Mouse (Mus musculus) MEL (cell line): ENCODE results near the gene Kmt2a. TPM values are rescaled to one million over a fixed set of nuclear protein-coding genes. Genes with fewer than 3 reads are reported as not detected.
A peak's percentile ranks its signal among the peaks of the same experiment; 100 is the strongest.

Experiments
- DNase-seq: peaks from one replicate; pipeline ENCODE4 v3.0.0; 2011; ENCODE audit warnings: low read depth, low spot score
- H3K27ac ChIP-seq: 2 replicates; pipeline ENCODE4 v1.5.1; 2012; ENCODE audit warnings: low read depth, mild to moderate bottlenecking, control low read depth, low read length, moderate library complexity; ENCODE audit not compliant: control insufficient read depth
- H3K27me3 ChIP-seq, 2 experiments: fragments of 150-350 bp in 1 of 2; sonication (generic) in 1 of 2; 2 replicates each; pipeline ENCODE4 v1.6.1; 2012; ENCODE audit warnings: low read length in 2 of 2, mild to moderate bottlenecking in 2 of 2, improper control_type of control experiment in 1 of 2, moderate library complexity in 1 of 2; ENCODE audit not compliant: insufficient read depth in 2 of 2, control insufficient read depth in 1 of 2
- H3K36me3 ChIP-seq, 2 experiments: 2 replicates each; pipeline ENCODE4 v1.6.1; 2012 to 2014; ENCODE audit warnings: low read length in 2 of 2, improper control_type of control experiment in 1 of 2, inconsistent platforms in 1 of 2, mild to moderate bottlenecking in 1 of 2; ENCODE audit not compliant: insufficient read depth in 2 of 2, control insufficient read depth in 1 of 2
- H3K4me1 ChIP-seq, 2 experiments: fragments of 150-350 bp in 1 of 2; sonication (generic) in 1 of 2; 2 replicates each; pipeline ENCODE4 v1.6.1; 2012; ENCODE audit warnings: low read length in 2 of 2, improper control_type of control experiment in 1 of 2, mild to moderate bottlenecking in 1 of 2; ENCODE audit not compliant: insufficient read depth in 2 of 2, control insufficient read depth in 1 of 2
- H3K4me3 ChIP-seq, 2 experiments: fragments of 150-350 bp in 1 of 2; sonication (generic) in 1 of 2; 2 replicates each; pipeline ENCODE4 v1.5.1; 2012; ENCODE audit warnings: low read depth in 2 of 2, low read length in 2 of 2, mild to moderate bottlenecking in 2 of 2, moderate library complexity in 2 of 2, control low read depth in 1 of 2, improper control_type of control experiment in 1 of 2; ENCODE audit not compliant: control insufficient read depth in 1 of 2, insufficient read depth in 1 of 2
- H3K79me2 ChIP-seq: 2 replicates; pipeline ENCODE4 v1.6.1; 2012; ENCODE audit warnings: mild to moderate bottlenecking, low read length, moderate library complexity; ENCODE audit not compliant: control insufficient read depth, poor library complexity, insufficient read depth
- H3K9ac ChIP-seq: 2 replicates; pipeline ENCODE4 v1.6.1; 2012; ENCODE audit warnings: low read depth, mild to moderate bottlenecking, control low read depth, low read length, moderate library complexity; ENCODE audit not compliant: control insufficient read depth, poor library complexity, severe bottlenecking
- H3K9me3 ChIP-seq: fragments of 150-350 bp; sonication (generic); replicated peaks from 2 replicates; pipeline ENCODE4 v1.6.1; 2012; ENCODE audit warnings: mild to moderate bottlenecking, low read length, improper control_type of control experiment, moderate library complexity; ENCODE audit not compliant: insufficient read depth
- BHLHE40 ChIP-seq: IDR thresholded peaks from 2 replicates; pipeline ENCODE4 v1.6.1; 2012; ENCODE audit warnings: low read depth, mild to moderate bottlenecking, inconsistent platforms, low read length, improper control_type of control experiment, borderline replicate concordance
- CTCF ChIP-seq, 3 experiments: IDR thresholded peaks in 2 of 3; conservative IDR thresholded peaks in 1 of 3; 2 replicates each; pipeline ENCODE4 v1.5.1; 2011 to 2012; ENCODE audit warnings: low read length in 3 of 3, low read depth in 2 of 3, mild to moderate bottlenecking in 2 of 3, improper control_type of control experiment in 1 of 3, inconsistent platforms in 1 of 3, mixed read lengths in 1 of 3, moderate library complexity in 1 of 3; ENCODE audit not compliant: control insufficient read depth in 1 of 3, insufficient read depth in 1 of 3, poor library complexity in 1 of 3, severe bottlenecking in 1 of 3
- ELF1 ChIP-seq: IDR thresholded peaks from 2 replicates; pipeline ENCODE4 v1.6.1; 2014; ENCODE audit warnings: low read depth, mild to moderate bottlenecking, inconsistent platforms, low read length, improper control_type of control experiment, moderate library complexity
- HCFC1 ChIP-seq: IDR thresholded peaks from 2 replicates; pipeline ENCODE4 v1.6.1; 2012; ENCODE audit warnings: low read depth, mild to moderate bottlenecking, inconsistent platforms, low read length, improper control_type of control experiment, moderate library complexity
- MAX ChIP-seq: IDR thresholded peaks from 2 replicates; pipeline ENCODE4 v1.6.1; 2011; ENCODE audit warnings: low read length, improper control_type of control experiment
- MAZ ChIP-seq: IDR thresholded peaks from 2 replicates; pipeline ENCODE4 v1.6.1; 2012; ENCODE audit warnings: low read depth, mild to moderate bottlenecking, inconsistent platforms, low read length, improper control_type of control experiment
- MEF2A ChIP-seq: IDR thresholded peaks from 2 replicates; pipeline ENCODE4 v1.6.1; 2014; ENCODE audit warnings: low read depth, mild to moderate bottlenecking, inconsistent platforms, low read length, improper control_type of control experiment; ENCODE audit not compliant: poor library complexity, insufficient replicate concordance, severe bottlenecking; ENCODE audit errors: extremely low read depth
- MXI1 ChIP-seq: IDR thresholded peaks from 2 replicates; pipeline ENCODE4 v1.6.1; 2011; ENCODE audit warnings: mild to moderate bottlenecking, low read depth, low read length, improper control_type of control experiment
- NELFE ChIP-seq: IDR thresholded peaks from 2 replicates; pipeline ENCODE4 v1.6.1; 2011; ENCODE audit warnings: low read depth, low read length, improper control_type of control experiment
- NRF1 ChIP-seq: IDR thresholded peaks from 2 replicates; pipeline ENCODE4 v1.6.1; 2014; ENCODE audit warnings: low read depth, mild to moderate bottlenecking, inconsistent platforms, low read length, improper control_type of control experiment, moderate library complexity; ENCODE audit not compliant: poor library complexity, insufficient read depth, severe bottlenecking
- POLR2A ChIP-seq, 2 experiments: IDR thresholded peaks; 2 replicates each; pipeline ENCODE4 v1.6.1; 2011 to 2012; ENCODE audit warnings: low read length in 2 of 2, mild to moderate bottlenecking in 2 of 2, control low read depth in 1 of 2, improper control_type of control experiment in 1 of 2, low read depth in 1 of 2, moderate library complexity in 1 of 2; ENCODE audit not compliant: control insufficient read depth in 1 of 2, insufficient read depth in 1 of 2, poor library complexity in 1 of 2
- POLR2AphosphoS2 ChIP-seq: IDR thresholded peaks from 2 replicates; pipeline ENCODE4 v1.6.1; 2011; ENCODE audit warnings: low read length, improper control_type of control experiment
- POLR2AphosphoS5 ChIP-seq: IDR thresholded peaks from 2 replicates; pipeline ENCODE4 v1.6.1; 2012; ENCODE audit warnings: low read depth, borderline replicate concordance, mild to moderate bottlenecking, inconsistent platforms, low read length, moderate library complexity, mixed read lengths
- RAD21 ChIP-seq: IDR thresholded peaks from 2 replicates; pipeline ENCODE4 v1.6.1; 2011; ENCODE audit warnings: mild to moderate bottlenecking, low read depth, low read length, improper control_type of control experiment
- RCOR1 ChIP-seq: IDR thresholded peaks from 2 replicates; pipeline ENCODE4 v1.6.1; 2012; ENCODE audit warnings: low read depth, mild to moderate bottlenecking, inconsistent platforms, low read length, improper control_type of control experiment
- SIN3A ChIP-seq: IDR thresholded peaks from 2 replicates; pipeline ENCODE4 v1.6.1; 2012; ENCODE audit warnings: low read length, improper control_type of control experiment, inconsistent platforms
- TCF12 ChIP-seq: IDR thresholded peaks from 2 replicates; pipeline ENCODE4 v1.6.1; 2014; ENCODE audit warnings: low read depth, mild to moderate bottlenecking, inconsistent platforms, low read length, improper control_type of control experiment, moderate library complexity
- UBTF ChIP-seq: IDR thresholded peaks from 2 replicates; pipeline ENCODE4 v1.6.1; 2012; ENCODE audit warnings: low read depth, mild to moderate bottlenecking, inconsistent platforms, low read length, improper control_type of control experiment, moderate library complexity, borderline replicate concordance; ENCODE audit not compliant: insufficient read depth
- ZC3H11A ChIP-seq: IDR thresholded peaks from 2 replicates; pipeline ENCODE4 v1.6.1; 2012; ENCODE audit warnings: low read depth, mild to moderate bottlenecking, inconsistent platforms, low read length, improper control_type of control experiment
- polyA plus RNA-seq, 2 experiments: library from polyadenylated mRNA; stranded (reverse) in 1 of 2; unstranded in 1 of 2; fragments of >175 nt in 1 of 2; fragments of >200 nt in 1 of 2; gene quantifications; 2 replicates each; pipeline versions ENCODE4 v1.2.1 to v1.2.4; 2012; ENCODE audit warnings: low replicate concordance in 2 of 2, low read depth in 1 of 2; ENCODE audit not compliant: insufficient read length in 2 of 2, insufficient read depth in 1 of 2, missing spikeins in 1 of 2
- total RNA-seq: library from RNA; depleted of rRNA; stranded (reverse); fragments of 300-350 nt; gene quantifications from 2 replicates; pipeline ENCODE4 v1.2.3, GENCODE M21; 2012

Kmt2a gene
- total and polyA plus RNA-seq, 3 experiments: 4.7 to 27.3 (median 11.7) TPM

GRCm38 (mm10) chr9:44921123-44921468 lies 40.0 kb upstream of the Kmt2a start (continued):
- TF ChIP-seq BHLHE40: no peak
- TF ChIP-seq, all 39 proteins: peak for 8

GRCm38 (mm10) chr9:44920374-44921122 lies 39.5 kb upstream of the Kmt2a start, which contains the start of gene Atp5l:
Atp5l (minus strand) TSS chr9:44920742.
- H3K4me1 ChIP-seq: peaks cover 2 to 9% of the 10 kb centered on the region in 2 experiments; a peak in 3 of 4 replicates
- peaks cover 2 to 14% of the 10 kb centered on the region in 2 experiments; a peak in 2 of 4 replicates for H3K36me3 ChIP-seq
- TF ChIP-seq NELFE: peak; percentile 85
- TF ChIP-seq MXI1: peak; percentile 68
- TF ChIP-seq ZC3H11A: no peak
- TF ChIP-seq POLR2AphosphoS5: 0 out of 2 replicates have a peak, but pooled peaks have one; percentile 32
- TF ChIP-seq TCF12: peak; percentile 20; the same call in 1 of the 2 replicates
- TF ChIP-seq UBTF: peak; percentile 28; the same call in 1 of the 2 replicates
- TF ChIP-seq RCOR1: no peak
- peak; percentile 24; the same call in 1 of the 2 replicates for TF ChIP-seq MAZ
- peak; percentile 95 for TF ChIP-seq SIN3A
- peak; percentile 100 for TF ChIP-seq MAX
- peak; percentile 57 to 76; a peak in 2 of 4 replicates for TF ChIP-seq POLR2A (IDR thresholded peaks at IDR 0.05; ENCODE audit: control insufficient read depth in 1 of 2, insufficient read depth in 1 of 2, low read depth in 1 of 2, low read length in 2 of 2, poor library complexity in 1 of 2)
- peak; percentile 25 for TF ChIP-seq POLR2AphosphoS2
- TF ChIP-seq ELF1: peak; percentile 87
- TF ChIP-seq CTCF (IDR thresholded peaks at IDR 0.05 in 2 of 3, conservative IDR thresholded peaks at IDR 0.05 in 1 of 3; ENCODE audit: control insufficient read depth in 1 of 3, insufficient read depth in 1 of 3, low read depth in 2 of 3, low read length in 3 of 3, poor library complexity in 1 of 3, severe bottlenecking in 1 of 3): peak in 1 of 3 experiments; percentile 22; a peak in 1 of 6 replicates
- TF ChIP-seq HCFC1: peak; percentile 89
- TF ChIP-seq RAD21: no peak
- TF ChIP-seq MEF2A: no peak
- TF ChIP-seq NRF1: peak; percentile 71
- H3K9ac ChIP-seq: peak within 1 kb of the TSS; percentile 96
- peak within 1 kb of the TSS; percentile 97 for H3K4me3 ChIP-seq
- peak within 1 kb of the TSS; percentile 97 for H3K27ac ChIP-seq
- H3K79me2 ChIP-seq: peaks cover 40% of the 10 kb centered on the region
- no peaks in the 10 kb centered on the region for H3K9me3 ChIP-seq
- no peaks in the 10 kb centered on the region for H3K27me3 ChIP-seq
- DNase-seq: peak; percentile 98
